Mouse (Mus musculus) left cerebral cortex, adult 18-20 months (tissue): ENCODE measurements around the gene Prok1. TPM values are rescaled to one million over a fixed set of nuclear protein-coding genes. Genes with fewer than 3 reads are reported as not detected.

Experiments
- DNase-seq, 2 experiments: peaks; one replicate each; pipeline ENCODE4 v3.0.0; 2021 to 2022; ENCODE audit warnings: low spot score in 2 of 2, mixed read lengths in 1 of 2
- total RNA-seq, 2 experiments: library from RNA; stranded (reverse); gene quantifications; 2 replicates each; pipeline ENCODE4 v1.2.3; 2021

The Prok1 gene
- total RNA-seq, 2 experiments from 2014 or later: 0.14 TPM; not detected in 1

DNA sequence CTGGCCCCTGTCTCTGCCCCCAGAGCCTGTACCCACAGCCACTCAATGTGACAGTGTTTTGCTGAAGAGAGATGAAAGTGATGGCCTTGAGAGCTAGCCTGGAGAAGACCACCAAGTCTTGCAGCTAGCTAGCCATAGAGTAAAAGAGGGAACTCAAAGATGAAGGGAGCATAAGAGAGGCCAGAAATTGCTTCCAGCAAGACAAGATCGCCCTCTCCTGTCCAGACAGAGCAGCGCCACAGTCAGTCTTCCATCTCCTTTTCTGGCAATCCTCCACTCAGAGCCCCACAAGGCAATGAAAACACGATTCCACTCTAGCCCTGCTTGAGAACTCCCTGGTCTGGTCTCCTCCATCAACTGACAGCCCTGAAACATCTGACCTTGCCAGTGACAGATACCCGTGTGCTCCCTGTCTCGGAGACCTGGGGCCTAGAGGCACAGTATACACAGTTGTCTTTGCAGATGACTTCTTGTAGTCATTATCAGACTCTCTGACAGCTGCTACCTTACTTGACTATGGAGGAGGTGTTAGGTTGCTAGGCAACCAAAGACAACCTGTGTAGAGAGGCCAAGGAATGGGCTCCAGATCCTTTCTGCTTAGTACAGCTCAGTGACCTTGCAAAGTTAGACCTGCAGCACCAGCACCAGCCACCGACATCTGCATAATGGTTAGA, 51.1 kb downstream of the Prok1 start:
- DNase-seq: peak; percentile 74

DNA sequence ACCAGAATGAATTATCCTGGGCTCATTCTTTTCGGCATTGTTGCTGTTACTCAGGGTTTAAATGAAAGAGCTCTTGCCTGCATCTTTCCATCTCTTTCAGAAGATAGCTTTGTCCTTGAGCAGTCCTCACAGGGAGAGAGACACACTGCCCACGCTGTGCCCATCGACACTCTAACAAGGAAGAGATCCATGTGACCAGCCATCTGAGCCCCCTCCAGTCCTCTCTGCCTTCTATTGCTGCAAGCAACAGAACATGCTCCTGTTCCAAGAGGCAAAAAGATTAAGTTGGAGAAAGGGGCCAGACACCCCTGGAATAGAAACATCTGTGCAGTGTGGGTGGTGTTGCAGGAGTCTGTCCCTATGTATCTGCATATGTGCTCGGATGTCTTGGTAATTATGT, 52.5 kb downstream of the Prok1 start:
- DNase-seq: peak in 1 of 2 experiments; percentile 20

DNA sequence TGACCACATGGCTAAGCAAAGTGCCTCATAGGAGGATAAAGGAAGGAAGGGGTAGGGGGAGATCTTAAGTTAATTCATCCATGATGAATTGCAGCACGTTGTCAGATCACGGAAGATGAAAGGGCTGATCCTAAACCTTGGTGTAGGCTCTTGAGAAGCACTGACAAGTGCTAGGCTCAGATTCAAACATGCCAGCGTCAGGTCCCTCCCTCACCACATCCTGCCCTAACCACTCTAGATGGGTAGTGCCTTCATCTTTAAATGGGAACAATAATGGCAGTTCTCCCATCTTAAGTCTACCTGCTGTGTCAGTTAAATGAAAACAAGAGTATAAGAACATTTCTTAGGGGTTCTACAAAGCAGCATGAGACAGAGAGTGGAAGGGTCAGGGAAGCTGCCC, 53.9 kb downstream of the Prok1 start:
- DNase-seq: no peak

DNA sequence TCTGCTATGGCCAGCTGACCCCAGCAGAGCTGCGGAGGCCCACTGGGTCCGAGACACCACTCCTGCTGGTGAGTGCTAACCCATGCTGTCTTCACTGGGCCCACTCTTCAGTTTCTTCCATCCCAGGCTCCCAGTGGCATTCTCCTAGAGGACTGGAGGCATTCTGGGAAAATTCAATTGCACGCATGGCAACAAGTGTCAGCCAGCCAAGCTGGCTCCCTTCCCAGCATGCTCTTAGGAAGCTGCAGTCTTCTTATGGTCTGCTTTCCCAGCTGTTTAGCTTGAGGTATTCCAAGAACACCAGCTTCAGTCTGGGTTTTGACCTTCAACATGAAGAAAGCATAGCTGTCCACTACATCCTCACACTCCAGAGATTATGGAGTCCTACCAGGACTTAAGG, 56.3 kb downstream of the Prok1 start:
- no peak for DNase-seq

Other genes with a start within 250 kb of the Prok1 start
- 10 to 100 TPM; 32.9 to 38.9 TPM for gene Kcna3, start 203.5 kb downstream of the Prok1 start, total RNA-seq
- gene Kcna2, start 138.6 kb downstream of the Prok1 start, total RNA-seq: 100 to 1,000 TPM; 133 to 160 TPM
- not detected for gene Kcna10, start 56.7 kb downstream of the Prok1 start, total RNA-seq
- not detected for gene Cym, start 18.0 kb downstream of the Prok1 start, total RNA-seq
- not detected for gene A630076J17Rik, start 9.1 kb downstream of the Prok1 start, total RNA-seq
- 10 to 100 TPM; 63.6 to 70.6 TPM for gene Lamtor5, start 39.2 kb upstream of the Prok1 start, total RNA-seq
- under 1 TPM; 0.77 to 0.82 TPM for gene Slc16a4, start 51.5 kb upstream of the Prok1 start, total RNA-seq
- gene Rbm15, start 94.0 kb upstream of the Prok1 start, total RNA-seq: 10 to 100 TPM; 25.6 to 27.0 TPM
- gene Kcnc4, start 219.8 kb upstream of the Prok1 start, total RNA-seq: 10 to 100 TPM; 70.5 to 75.2 TPM